Mouse (Mus musculus): ENCODE measurements around the gene Gldc. TPM values are rescaled to one million over a fixed set of nuclear protein-coding genes. Genes with fewer than 3 reads are reported as not detected.

Gene Gldc
- polyA plus RNA-seq, 1 experiment from 2014 or later = 7.1 TPM

GRCm38 (mm10) chr19:30162808-30163207 lies 12.4 kb downstream of the Gldc start:
- ATAC-seq (replicated peaks; ENCODE audit: low FRiP score, low read depth) (peak; percentile 68), DNase-seq (ENCODE audit: low spot score) (no peak)
- TF ChIP-seq CTCF (IDR thresholded peaks at IDR 0.05; ENCODE audit: low read depth) = no peak
- Histone ChIP-seq H3K27ac (no peak overlapping the region), H3K9ac (ENCODE audit: low read depth, low read length) (no peak overlapping the region), H3K4me1 (replicated peaks; ENCODE audit: insufficient read depth, low read length) (no peaks in the 10 kb centered on the region), H3K36me3 (ENCODE audit: insufficient read depth, low read length) (no peaks in the 10 kb centered on the region), H3K4me3 (replicated peaks; ENCODE audit: low read depth, low read length) (no peak overlapping the region), H3K9me3 (replicated peaks; ENCODE audit: low read length) (no peaks in the 10 kb centered on the region), H3K4me2 (ENCODE audit: low read length) (no peak overlapping the region), H3K27me3 (ENCODE audit: insufficient read depth, low read length) (no peaks in the 10 kb centered on the region)
- 66% methylated on average over 5 of the region's 5 CpGs for WGBS

GRCm38 (mm10) chr19:30160021-30160420 lies 15.2 kb downstream of the Gldc start:
- H3K4me2 ChIP-seq (ENCODE audit: low read length) = no peak overlapping the region
- H3K9ac ChIP-seq (ENCODE audit: low read depth, low read length) = no peak overlapping the region
- no peak for DNase-seq (ENCODE audit: low spot score)
- 71% methylated on average over 2 of the region's 2 CpGs for WGBS
- H3K27ac ChIP-seq = no peak overlapping the region
- no peaks in the 10 kb centered on the region for H3K9me3 ChIP-seq (replicated peaks; ENCODE audit: low read length)
- no peaks in the 10 kb centered on the region for H3K4me1 ChIP-seq (replicated peaks; ENCODE audit: insufficient read depth, low read length)
- H3K27me3 ChIP-seq (ENCODE audit: insufficient read depth, low read length) = no peaks in the 10 kb centered on the region
- no peak overlapping the region for H3K4me3 ChIP-seq (replicated peaks; ENCODE audit: low read depth, low read length)
- no peaks in the 10 kb centered on the region for H3K36me3 ChIP-seq (ENCODE audit: insufficient read depth, low read length)
- ATAC-seq (replicated peaks; ENCODE audit: low FRiP score, low read depth) = no peak
- TF ChIP-seq CTCF (IDR thresholded peaks at IDR 0.05; ENCODE audit: low read depth) = no peak

GRCm38 (mm10) chr19:30158189-30158588 lies 17.0 kb downstream of the Gldc start:
- Histone ChIP-seq H3K4me3 (replicated peaks; ENCODE audit: low read depth, low read length) (no peak overlapping the region), H3K4me1 (replicated peaks; ENCODE audit: insufficient read depth, low read length) (no peaks in the 10 kb centered on the region), H3K27ac (no peak overlapping the region), H3K9me3 (replicated peaks; ENCODE audit: low read length) (no peaks in the 10 kb centered on the region), H3K4me2 (ENCODE audit: low read length) (no peak overlapping the region), H3K27me3 (ENCODE audit: insufficient read depth, low read length) (no peaks in the 10 kb centered on the region), H3K36me3 (ENCODE audit: insufficient read depth, low read length) (no peaks in the 10 kb centered on the region), H3K9ac (ENCODE audit: low read depth, low read length) (no peak overlapping the region)
- ATAC-seq (replicated peaks; ENCODE audit: low FRiP score, low read depth) (no peak), DNase-seq (ENCODE audit: low spot score) (no peak)
- no peak for TF ChIP-seq CTCF (IDR thresholded peaks at IDR 0.05; ENCODE audit: low read depth)
- WGBS = 91% methylated on average over 4 of the region's 4 CpGs

GRCm38 (mm10) chr19:30157031-30157687 lies 18.1 kb downstream of the Gldc start:
- WGBS = 68% methylated on average over 12 of the region's 12 CpGs
- no peaks in the 10 kb centered on the region for H3K27me3 ChIP-seq (ENCODE audit: insufficient read depth, low read length)
- no peak for DNase-seq (ENCODE audit: low spot score)

GRCm38 (mm10) chr19:30153729-30154128 lies 21.5 kb downstream of the Gldc start:
- H3K27me3 ChIP-seq (ENCODE audit: insufficient read depth, low read length) = no peaks in the 10 kb centered on the region
- H3K4me1 ChIP-seq (replicated peaks; ENCODE audit: insufficient read depth, low read length) = no peaks in the 10 kb centered on the region
- DNase-seq (ENCODE audit: low spot score) (no peak), ATAC-seq (replicated peaks; ENCODE audit: low FRiP score, low read depth) (no peak)
- no peak overlapping the region for H3K27ac ChIP-seq
- H3K9me3 ChIP-seq (replicated peaks; ENCODE audit: low read length) = no peaks in the 10 kb centered on the region
- no peak overlapping the region for H3K9ac ChIP-seq (ENCODE audit: low read depth, low read length)
- no peaks in the 10 kb centered on the region for H3K36me3 ChIP-seq (ENCODE audit: insufficient read depth, low read length)
- TF ChIP-seq CTCF (IDR thresholded peaks at IDR 0.05; ENCODE audit: low read depth) = no peak
- H3K4me3 ChIP-seq (replicated peaks; ENCODE audit: low read depth, low read length) = no peak overlapping the region
- no peak overlapping the region for H3K4me2 ChIP-seq (ENCODE audit: low read length)
- 69% methylated on average over 3 of the region's 3 CpGs for WGBS

More at GRCm38 (mm10) chr19:30157031-30157687, 18.1 kb downstream of the Gldc start:
- Histone ChIP-seq H3K9me3 (replicated peaks; ENCODE audit: low read length) (no peaks in the 10 kb centered on the region), H3K4me2 (ENCODE audit: low read length) (no peak overlapping the region), H3K36me3 (ENCODE audit: insufficient read depth, low read length) (no peaks in the 10 kb centered on the region), H3K4me1 (replicated peaks; ENCODE audit: insufficient read depth, low read length) (no peaks in the 10 kb centered on the region), H3K4me3 (replicated peaks; ENCODE audit: low read depth, low read length) (no peak overlapping the region), H3K9ac (ENCODE audit: low read depth, low read length) (no peak overlapping the region), H3K27ac (no peak overlapping the region)
- no peak for TF ChIP-seq CTCF (IDR thresholded peaks at IDR 0.05; ENCODE audit: low read depth)
- ATAC-seq (replicated peaks; ENCODE audit: low FRiP score, low read depth) = no peak

- WGBS = 75% methylated on average over 10 of the region's 10 CpGs
- ATAC-seq (replicated peaks; ENCODE audit: low FRiP score, low read depth) (no peak), DNase-seq (ENCODE audit: low spot score) (no peak)
- Histone ChIP-seq H3K36me3 (ENCODE audit: insufficient read depth, low read length) (no peaks in the 10 kb centered on the region), H3K27ac (no peak overlapping the region), H3K4me2 (ENCODE audit: low read length) (no peak overlapping the region), H3K4me3 (replicated peaks; ENCODE audit: low read depth, low read length) (no peak overlapping the region), H3K27me3 (ENCODE audit: insufficient read depth, low read length) (no peaks in the 10 kb centered on the region), H3K9ac (ENCODE audit: low read depth, low read length) (no peak overlapping the region), H3K9me3 (replicated peaks; ENCODE audit: low read length) (no peaks in the 10 kb centered on the region), H3K4me1 (replicated peaks; ENCODE audit: insufficient read depth, low read length) (no peaks in the 10 kb centered on the region)
- TF ChIP-seq CTCF (IDR thresholded peaks at IDR 0.05; ENCODE audit: low read depth) = no peak
These were observed 23.9 kb downstream of the Gldc start for GRCm38 (mm10) chr19:30151290-30151689.
